Mouse (Mus musculus): ENCODE measurements around the gene Snapc1. TPM values are rescaled to one million over a fixed set of nuclear protein-coding genes. Genes with fewer than 3 reads are reported as not detected.

Snapc1 gene
- total and polyA plus RNA-seq, 3 experiments: 5.0 to 12.8 (median 10.9) TPM

- 66% methylated on average over 5 of the region's 5 CpGs for WGBS
- Histone ChIP-seq H3K9ac (ENCODE audit: low read depth, low read length) (no peak overlapping the region), H3K4me1 (ENCODE audit: control insufficient read depth, insufficient read depth, low read length) (peaks cover 1% of the 10 kb centered on the region), H3K4me3 (no peak overlapping the region), H3K79me2 (replicated peaks; ENCODE audit: control insufficient read depth, insufficient read depth, low read length) (no peaks in the 10 kb centered on the region), H3K27me3 (ENCODE audit: control insufficient read depth, insufficient read depth, low read length) (no peaks in the 10 kb centered on the region), H3K36me3 (ENCODE audit: control insufficient read depth, insufficient read depth, low read length) (no peaks in the 10 kb centered on the region; the same call in 1 of the 2 replicates), H3K27ac (no peak overlapping the region)
- no peak for DNase-seq
- intact Hi-C loops (cut with DNase I): no loop called here
- no peak for TF ChIP-seq EP300 (IDR thresholded peaks at IDR 0.05; ENCODE audit: insufficient read depth, low read depth, low read length)
- TF ChIP-seq CTCF (IDR thresholded peaks at IDR 0.05): no peak
- TF ChIP-seq POLR2A (IDR thresholded peaks at IDR 0.05; ENCODE audit: insufficient read depth, low read depth, low read length): no peak
Observed at GRCm38 (mm10) chr12:74015491-74015890, 51.2 kb downstream of the Snapc1 start.

DNA sequence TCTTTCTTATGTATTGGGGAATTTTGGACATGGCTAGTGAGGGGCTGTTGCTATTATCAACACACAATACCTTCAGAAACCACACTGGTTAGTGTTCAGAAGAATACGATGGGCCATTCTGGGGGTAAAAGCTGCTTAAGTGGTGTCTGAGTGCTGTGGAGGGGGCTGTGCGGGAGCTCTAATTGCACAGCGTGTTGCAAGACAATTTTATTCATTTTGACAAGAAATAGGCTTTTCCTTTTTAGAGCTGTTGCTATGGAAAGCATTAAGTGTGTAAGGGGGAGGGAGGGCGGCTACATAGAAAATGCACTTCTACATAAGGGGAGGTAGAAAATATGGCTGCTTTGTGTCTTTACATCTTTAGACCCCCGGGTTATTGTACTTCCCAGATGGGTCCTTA lies 59.0 kb downstream of the Snapc1 start:
- Histone ChIP-seq H3K4me3 (no peak overlapping the region), H3K36me3 (ENCODE audit: control insufficient read depth, insufficient read depth, low read length) (no peaks in the 10 kb centered on the region), H3K9ac (ENCODE audit: low read depth, low read length) (no peak overlapping the region), H3K79me2 (replicated peaks; ENCODE audit: control insufficient read depth, insufficient read depth, low read length) (no peaks in the 10 kb centered on the region), H3K27me3 (ENCODE audit: control insufficient read depth, insufficient read depth, low read length) (no peaks in the 10 kb centered on the region), H3K4me1 (ENCODE audit: control insufficient read depth, insufficient read depth, low read length) (no peaks in the 10 kb centered on the region), H3K27ac (no peak overlapping the region)
- no peak for DNase-seq
- intact Hi-C loops (cut with DNase I): no loop called here
- WGBS: 84% methylated on average over 5 of the region's 5 CpGs
- TF ChIP-seq EP300 (IDR thresholded peaks at IDR 0.05; ENCODE audit: insufficient read depth, low read depth, low read length) (no peak), CTCF (IDR thresholded peaks at IDR 0.05) (no peak), POLR2A (IDR thresholded peaks at IDR 0.05; ENCODE audit: insufficient read depth, low read depth, low read length) (no peak)

DNA sequence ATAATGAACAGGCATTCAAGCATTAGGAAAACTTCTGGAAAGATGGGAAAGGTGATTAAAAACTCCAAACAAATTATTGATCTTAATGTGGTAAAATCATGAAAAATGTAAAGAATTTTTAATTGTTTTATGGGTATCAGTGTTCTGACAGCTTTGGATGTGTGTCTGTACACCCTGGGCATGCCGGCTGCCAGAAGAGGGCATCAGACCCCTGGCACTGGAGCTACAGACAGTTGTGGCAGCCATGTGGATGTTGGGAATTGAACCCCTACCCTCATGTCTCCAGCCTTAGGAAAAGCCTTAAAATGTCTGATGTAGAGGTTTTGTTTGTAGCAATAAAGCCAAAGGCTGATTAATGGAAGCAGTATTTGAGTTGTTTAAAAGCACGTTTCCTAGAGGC lies 60.6 kb downstream of the Snapc1 start:
- Histone ChIP-seq H3K9ac (ENCODE audit: low read depth, low read length) (no peak overlapping the region), H3K27me3 (ENCODE audit: control insufficient read depth, insufficient read depth, low read length) (no peaks in the 10 kb centered on the region), H3K36me3 (ENCODE audit: control insufficient read depth, insufficient read depth, low read length) (no peaks in the 10 kb centered on the region), H3K4me1 (ENCODE audit: control insufficient read depth, insufficient read depth, low read length) (no peaks in the 10 kb centered on the region), H3K79me2 (replicated peaks; ENCODE audit: control insufficient read depth, insufficient read depth, low read length) (no peaks in the 10 kb centered on the region), H3K4me3 (no peak overlapping the region), H3K27ac (no peak overlapping the region)
- TF ChIP-seq POLR2A (IDR thresholded peaks at IDR 0.05; ENCODE audit: insufficient read depth, low read depth, low read length): no peak
- TF ChIP-seq CTCF (IDR thresholded peaks at IDR 0.05): no peak; the same call in 1 of the 2 replicates
- TF ChIP-seq EP300 (IDR thresholded peaks at IDR 0.05; ENCODE audit: insufficient read depth, low read depth, low read length): no peak
- intact Hi-C loops (cut with DNase I): no loop called here
- WGBS: 88% methylated on average over 2 of the region's 2 CpGs
- no peak for DNase-seq

Other genes with a start within 250 kb of the Snapc1 start
- 10 to 100 TPM; 45.3 to 45.7 TPM for gene Hif1a, start 63.1 kb upstream of the Snapc1 start, total RNA-seq (2021)
- 18.0 and 35.1 TPM in 2 replicates for gene Hif1a, start 63.1 kb upstream of the Snapc1 start, polyA plus RNA-seq (2012; rRNA removed)
- 1 to 10 TPM; 6.9 to 7.2 TPM for gene Gm49321, start 26.8 kb upstream of the Snapc1 start, total RNA-seq (2021)
- gene Gm49321, start 26.8 kb upstream of the Snapc1 start, polyA plus RNA-seq (2012; rRNA removed): not detected in 2 replicates
- not detected for gene Syt16, start 33.2 kb downstream of the Snapc1 start, total RNA-seq (2021)
- 0.10 and 0.35 TPM in 2 replicates for gene Syt16, start 33.2 kb downstream of the Snapc1 start, polyA plus RNA-seq (2012; rRNA removed)

All from heart, adult 2 months (tissue).